Mouse (Mus musculus) C2C12 (cell line): ENCODE measurements around the gene Mfsd5. TPM values are rescaled to one million over a fixed set of nuclear protein-coding genes. Genes with fewer than 3 reads are reported as not detected.

Experiments used
- H3K27me3 ChIP-seq: one replicate; pipeline ENCODE4 v1.6.1; 2011; ENCODE audit not compliant: control insufficient read depth, insufficient read depth, insufficient read length
- H3K36me3 ChIP-seq: one replicate; pipeline ENCODE4 v1.6.1; 2011; ENCODE audit not compliant: control insufficient read depth, insufficient read depth
- H3K4me3 ChIP-seq: one replicate; pipeline ENCODE4 v1.5.1; 2011; ENCODE audit warnings: mild to moderate bottlenecking, control low read depth; ENCODE audit not compliant: poor library complexity, insufficient read depth, severe bottlenecking
- H3K79me2 ChIP-seq: one replicate; pipeline ENCODE4 v1.6.1; 2011; ENCODE audit not compliant: control insufficient read depth, insufficient read depth
- H3K79me3 ChIP-seq: one replicate; pipeline ENCODE4 v1.6.1; 2011; ENCODE audit warnings: low read depth, control low read depth
- H3ac ChIP-seq: one replicate; pipeline ENCODE3; 2011; ENCODE audit warnings: low read depth; ENCODE audit not compliant: control insufficient read depth, insufficient read length
- CEBPB ChIP-seq: IDR thresholded peaks from one replicate; pipeline ENCODE4 v1.6.1; 2011; ENCODE audit warnings: low read depth, mild to moderate bottlenecking, control low read depth, moderate library complexity
- CTCF ChIP-seq: IDR thresholded peaks from one replicate; pipeline ENCODE4 v1.5.1; 2011; ENCODE audit not compliant: control insufficient read depth, insufficient read depth, insufficient read length
- FOSL1 ChIP-seq: IDR thresholded peaks from one replicate; pipeline ENCODE4 v1.8.0; 2011; ENCODE audit warnings: mild to moderate bottlenecking, low read length; ENCODE audit not compliant: poor library complexity, insufficient read depth, severe bottlenecking
- MAX ChIP-seq: IDR thresholded peaks from one replicate; pipeline ENCODE4 v1.6.1; 2011; ENCODE audit warnings: mild to moderate bottlenecking, control low read depth
- MYOD1 ChIP-seq: IDR thresholded peaks from one replicate; pipeline ENCODE4 v1.6.1; 2011; ENCODE audit warnings: low read depth; ENCODE audit not compliant: control insufficient read depth, insufficient read length
- MYOG ChIP-seq: IDR thresholded peaks from one replicate; pipeline ENCODE4 v1.6.1; 2011; ENCODE audit not compliant: control insufficient read depth, insufficient read length; ENCODE audit errors: extremely low read depth
- USF1 ChIP-seq: IDR thresholded peaks from one replicate; pipeline ENCODE4 v1.6.1; 2011; ENCODE audit warnings: low read depth, mild to moderate bottlenecking, control low read depth, moderate library complexity
- polyA plus RNA-seq: library from polyadenylated mRNA; unstranded; fragments of >200 nt; fragmentation: generic; extraction: Trizol; gene quantifications from one replicate; pipeline ENCODE4 v1.2.1, GENCODE M21; 2012; ENCODE audit warnings: missing spikeins

The Mfsd5 gene
- polyA plus RNA-seq, 1 experiment = 126 TPM

GRCm38 (mm10) chr15:102273982-102274716 lies 5.1 kb upstream of the Mfsd5 start:
- Histone ChIP-seq H3K4me3 (no peak overlapping the region), H3K79me3 (no peaks in the 10 kb centered on the region), H3K79me2 (no peaks in the 10 kb centered on the region), H3K27me3 (no peaks in the 10 kb centered on the region), H3ac (no peak overlapping the region), H3K36me3 (no peaks in the 10 kb centered on the region)
- TF ChIP-seq FOSL1 = no peak
- no peak for TF ChIP-seq MYOD1
- TF ChIP-seq MAX = no peak

DNA sequence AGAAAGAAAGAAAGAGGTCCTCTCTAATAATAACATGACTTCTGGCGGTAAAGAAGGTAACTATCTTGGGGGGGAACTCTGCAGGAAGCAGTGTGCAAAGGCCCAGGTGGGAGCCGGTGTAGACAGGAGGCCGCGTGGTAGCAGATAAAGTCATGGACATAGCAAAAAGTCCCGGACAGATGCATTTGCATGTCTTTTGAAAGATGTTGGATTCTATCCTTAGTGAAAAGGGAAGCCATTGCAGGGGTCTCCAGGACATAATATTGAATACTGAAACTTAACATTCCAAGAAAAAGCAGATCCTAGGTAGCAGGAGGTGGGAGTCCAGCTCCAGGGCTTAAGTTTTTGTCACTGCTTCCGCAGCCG lies 545 bp upstream of the Mfsd5 start:
- H3ac ChIP-seq = peak overlapping the region; percentile 77
- peaks cover 28% of the 10 kb centered on the region for H3K79me2 ChIP-seq
- H3K4me3 ChIP-seq = peak overlapping the region; percentile 78
- H3K79me3 ChIP-seq = peaks cover 25% of the 10 kb centered on the region
- peaks cover 20% of the 10 kb centered on the region for H3K36me3 ChIP-seq
- TF ChIP-seq CTCF (no peak), USF1 (no peak), MAX (no peak), MYOD1 (no peak), MYOG (no peak), FOSL1 (no peak), CEBPB (no peak)
- no peaks in the 10 kb centered on the region for H3K27me3 ChIP-seq

GRCm38 (mm10) chr15:102279783-102280520 lies 698 bp downstream of the Mfsd5 start:
- peaks cover 28% of the 10 kb centered on the region for H3K79me2 ChIP-seq
- no peaks in the 10 kb centered on the region for H3K27me3 ChIP-seq
- peaks cover 25% of the 10 kb centered on the region for H3K79me3 ChIP-seq
- TF ChIP-seq MYOG (no peak), CEBPB (no peak)
- H3K4me3 ChIP-seq = peak overlapping the region; percentile 78
- H3K36me3 ChIP-seq = peaks cover 20% of the 10 kb centered on the region
- H3ac ChIP-seq = peak overlapping the region; percentile 84

DNA sequence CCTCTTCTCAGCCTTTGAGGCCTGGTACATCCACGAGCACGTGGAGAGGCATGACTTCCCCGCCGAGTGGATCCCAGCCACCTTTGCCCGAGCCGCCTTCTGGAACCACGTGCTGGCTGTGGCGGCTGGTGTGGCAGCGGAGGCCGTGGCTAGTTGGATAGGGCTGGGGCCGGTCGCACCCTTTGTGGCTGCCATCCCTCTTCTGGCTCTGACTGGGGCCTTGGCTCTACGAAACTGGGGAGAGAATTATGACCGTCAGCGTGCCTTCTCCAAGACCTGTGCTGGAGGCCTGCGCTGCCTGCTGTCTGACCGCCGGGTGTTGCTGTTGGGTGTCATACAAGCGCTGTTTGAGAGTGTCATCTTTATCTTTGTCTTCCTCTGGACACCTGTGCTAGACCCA lies 1.4 kb downstream of the Mfsd5 start:
- Histone ChIP-seq H3K79me2 (peaks cover 28% of the 10 kb centered on the region), H3K79me3 (peaks cover 25% of the 10 kb centered on the region), H3K27me3 (no peaks in the 10 kb centered on the region), H3K4me3 (peak overlapping the region; percentile 78), H3K36me3 (peaks cover 20% of the 10 kb centered on the region), H3ac (peak overlapping the region; percentile 84)
- TF ChIP-seq MAX (no peak), FOSL1 (no peak), MYOD1 (no peak), CEBPB (no peak), CTCF (no peak), USF1 (no peak), MYOG (no peak)

- Histone ChIP-seq H3K36me3 (peaks cover 20% of the 10 kb centered on the region), H3K79me2 (peaks cover 28% of the 10 kb centered on the region), H3ac (no peak overlapping the region), H3K4me3 (no peak overlapping the region), H3K27me3 (no peaks in the 10 kb centered on the region), H3K79me3 (peaks cover 25% of the 10 kb centered on the region)
- TF ChIP-seq MAX = no peak
- no peak for TF ChIP-seq FOSL1
- no peak for TF ChIP-seq CTCF
- no peak for TF ChIP-seq USF1
- no peak for TF ChIP-seq CEBPB
- no peak for TF ChIP-seq MYOG
- no peak for TF ChIP-seq MYOD1
These were observed 3.4 kb downstream of the Mfsd5 start for GRCm38 (mm10) chr15:102282463-102283292.
